Mouse (Mus musculus) sigmoid colon, adult 10 weeks (tissue): ENCODE results near the gene Ap5z1. TPM values are rescaled to one million over a fixed set of nuclear protein-coding genes. Genes with fewer than 3 reads are reported as not detected.

ENCODE experiments used
- polyA plus RNA-seq: library from polyadenylated mRNA; stranded (reverse); fragments of 350-450 nt; fragmentation: Illumina TruSeq; extraction: RNeasy Lipid Tissue Mini Kit (QIAGEN cat#74804); gene quantifications from one replicate; pipeline ENCODE4 v1.2.3, GENCODE M21; 2014; ENCODE audit warnings: low read depth, low replicate concordance

Ap5z1 gene
- polyA plus RNA-seq, result 1.5 TPM

GRCm38 (mm10) chr5:142463461-142464454 is at the start of gene Ap5z1:
Gene Ap5z1 (plus strand): TSS chr5:142463944.

Other genes starting within 250 kb of the Ap5z1 start
- 5.7 TPM for gene Foxk1, start 62.4 kb upstream of the Ap5z1 start, polyA plus RNA-seq
- not detected for gene Papolb, start 66.1 kb downstream of the Ap5z1 start, polyA plus RNA-seq
- gene Radil, start 87.2 kb downstream of the Ap5z1 start, polyA plus RNA-seq, result not detected
- gene Mmd2, start 144.9 kb downstream of the Ap5z1 start, polyA plus RNA-seq, result 0.28 TPM
- gene Wipi2, start 163.8 kb downstream of the Ap5z1 start, polyA plus RNA-seq, result 21.5 TPM
- gene Slc29a4, start 228.6 kb downstream of the Ap5z1 start, polyA plus RNA-seq, result not detected